Mouse (Mus musculus) myocyte (in vitro differentiated cells): ENCODE data around the gene H2-M5. TPM values are rescaled to one million over a fixed set of nuclear protein-coding genes. Genes with fewer than 3 reads are reported as not detected.
A peak's percentile ranks its signal among the peaks of the same experiment; 100 is the strongest.

ENCODE experiments used
- H3K27me3 ChIP-seq: one replicate; pipeline ENCODE4 v1.6.1; 2011; ENCODE audit not compliant: control insufficient read depth, insufficient read depth, insufficient read length
- H3K36me3 ChIP-seq: one replicate; pipeline ENCODE4 v1.6.1; 2011; ENCODE audit not compliant: control insufficient read depth, insufficient read depth
- H3K4me2 ChIP-seq: one replicate; pipeline ENCODE4 v1.6.1; 2011; ENCODE audit warnings: low read depth, control low read depth
- H3K4me3 ChIP-seq: one replicate; pipeline ENCODE4 v1.5.1; 2011; ENCODE audit warnings: mild to moderate bottlenecking, control low read depth, moderate library complexity
- H3K79me2 ChIP-seq: one replicate; pipeline ENCODE4 v1.6.1; 2011; ENCODE audit not compliant: control insufficient read depth, insufficient read depth
- H3ac ChIP-seq: one replicate; pipeline ENCODE4 v1.6.1; 2011; ENCODE audit not compliant: control insufficient read depth, insufficient read length
- CEBPB ChIP-seq: IDR thresholded peaks from 2 replicates; pipeline ENCODE4 v1.6.1; 2011; ENCODE audit warnings: mild to moderate bottlenecking, moderate library complexity; ENCODE audit not compliant: poor library complexity, insufficient read depth, severe bottlenecking
- E2F4 ChIP-seq: IDR thresholded peaks from one replicate; pipeline ENCODE4 v1.6.1; 2011; ENCODE audit warnings: mild to moderate bottlenecking, control low read depth, moderate library complexity; ENCODE audit not compliant: insufficient read depth
- MAX ChIP-seq: IDR thresholded peaks from one replicate; pipeline ENCODE4 v1.6.1; 2011; ENCODE audit warnings: low read depth, mild to moderate bottlenecking, control low read depth
- MYOD1 ChIP-seq, 3 experiments: IDR thresholded peaks; one replicate each; pipeline ENCODE4 v1.6.1; 2011; ENCODE audit warnings: control low read depth in 2 of 3, low read depth in 2 of 3, mild to moderate bottlenecking in 2 of 3, moderate library complexity in 1 of 3; ENCODE audit not compliant: insufficient read length in 2 of 3, control insufficient read depth in 1 of 3
- MYOG ChIP-seq, 3 experiments: IDR thresholded peaks; one replicate each; pipeline ENCODE4 v1.6.1; 2011; ENCODE audit warnings: control low read depth in 2 of 3, low read depth in 2 of 3, mild to moderate bottlenecking in 2 of 3; ENCODE audit not compliant: insufficient read length in 2 of 3, control insufficient read depth in 1 of 3, insufficient read depth in 1 of 3
- POLR2A ChIP-seq: IDR thresholded peaks from one replicate; pipeline ENCODE4 v1.6.1; 2011; ENCODE audit warnings: low read depth, mild to moderate bottlenecking, control low read depth, moderate library complexity; ENCODE audit not compliant: insufficient read length
- POLR2AphosphoS2 ChIP-seq: IDR thresholded peaks from one replicate; pipeline ENCODE4 v1.6.1; 2011; ENCODE audit warnings: low read depth, control low read depth; ENCODE audit not compliant: insufficient read length
- REST ChIP-seq: IDR thresholded peaks from one replicate; pipeline ENCODE4 v1.6.1; 2011; ENCODE audit warnings: mild to moderate bottlenecking, control low read depth, moderate library complexity; ENCODE audit not compliant: insufficient read depth, insufficient read length
- SRF ChIP-seq: IDR thresholded peaks from one replicate; pipeline ENCODE4 v1.6.1; 2011; ENCODE audit warnings: low read depth; ENCODE audit not compliant: control insufficient read depth, insufficient read length
- TCF12 ChIP-seq: IDR thresholded peaks from one replicate; pipeline ENCODE4 v1.6.1; 2011; ENCODE audit warnings: mild to moderate bottlenecking, control low read depth; ENCODE audit not compliant: poor library complexity, insufficient read depth, severe bottlenecking
- TCF3 ChIP-seq: IDR thresholded peaks from one replicate; pipeline ENCODE4 v1.6.1; 2011; ENCODE audit warnings: low read depth, control low read depth; ENCODE audit not compliant: insufficient read length
- USF1 ChIP-seq: IDR thresholded peaks from one replicate; pipeline ENCODE4 v1.6.1; 2011; ENCODE audit warnings: low read depth, mild to moderate bottlenecking, control low read depth, moderate library complexity
- polyA plus RNA-seq: library from polyadenylated mRNA; unstranded; fragments of >200 nt; fragmentation: generic; extraction: Trizol; gene quantifications from one replicate; pipeline ENCODE4 v1.2.1, GENCODE M21; 2012; ENCODE audit warnings: missing spikeins

H2-M5 gene
- 0.07 TPM for polyA plus RNA-seq

DNA sequence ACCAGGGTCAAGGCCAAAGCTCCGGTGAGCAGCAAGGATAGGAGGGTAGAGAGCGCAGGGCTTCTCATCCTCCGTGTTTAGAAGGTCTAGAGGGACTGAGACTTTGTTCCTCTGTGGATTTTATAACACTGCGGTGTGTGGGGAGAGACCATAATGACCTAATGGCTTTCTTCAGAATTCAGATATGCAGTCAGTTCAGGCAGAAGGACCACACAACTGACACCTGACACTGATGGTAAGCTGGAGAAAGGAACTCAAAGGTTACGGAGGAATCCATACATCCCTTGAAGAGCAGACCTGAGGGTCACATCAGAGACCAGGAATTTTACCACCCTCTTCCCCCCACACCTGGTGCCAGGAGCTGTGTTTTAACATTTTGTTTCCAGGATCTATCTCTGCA lies at the start of gene H2-M5:
Gene H2-M5, minus strand, starts transcription at position 101 of the 400 bp plus-strand sequence.
- Histone ChIP-seq H3K4me2 (no peak within 1 kb of the TSS), H3K27me3 (peaks cover 33% of the 10 kb centered on the region), H3K4me3 (no peak within 1 kb of the TSS), H3K36me3 (no peaks in the 10 kb centered on the region), H3ac (no peak within 1 kb of the TSS), H3K79me2 (no peaks in the 10 kb centered on the region)
- TF ChIP-seq TCF12 (no peak), MYOD1 (IDR thresholded peaks at IDR 0.05; ENCODE audit: control insufficient read depth in 1 of 3, insufficient read length in 2 of 3, low read depth in 2 of 3) (no peak), TCF3 (no peak), POLR2A (no peak), USF1 (no peak), MAX (no peak), POLR2AphosphoS2 (no peak), E2F4 (no peak), REST (no peak), MYOG (IDR thresholded peaks at IDR 0.05; ENCODE audit: control insufficient read depth in 1 of 3, insufficient read depth in 1 of 3, insufficient read length in 2 of 3, low read depth in 2 of 3) (no peak), SRF (no peak), CEBPB (no peak)

DNA sequence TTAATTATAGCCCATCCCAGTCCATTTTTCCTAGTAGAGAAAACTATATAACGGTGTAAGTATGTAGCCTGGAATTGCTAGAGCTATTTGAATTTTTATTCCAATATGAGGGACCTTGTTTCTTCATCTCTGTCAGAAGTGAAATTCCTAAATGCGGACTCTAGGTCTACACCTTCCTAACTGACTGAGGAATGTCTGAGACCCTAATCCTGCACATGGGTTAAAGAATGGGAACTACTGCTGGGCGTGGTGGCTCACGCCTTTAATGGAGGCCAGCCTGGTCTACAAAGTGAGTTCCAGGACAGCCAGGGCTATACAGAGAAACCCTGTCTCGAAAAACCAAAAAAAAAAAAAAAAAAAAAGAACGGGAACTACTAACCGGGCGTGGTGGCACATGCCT lies 39.8 kb upstream of the H2-M5 start:
- no peak for TF ChIP-seq POLR2AphosphoS2
- no peak for TF ChIP-seq SRF
- TF ChIP-seq POLR2A = no peak
- TF ChIP-seq TCF12 = no peak
- TF ChIP-seq E2F4 = no peak
- TF ChIP-seq CEBPB = no peak
- no peak for TF ChIP-seq USF1
- TF ChIP-seq MYOD1 (IDR thresholded peaks at IDR 0.05; ENCODE audit: control insufficient read depth in 1 of 3, insufficient read length in 2 of 3, low read depth in 2 of 3) = no peak
- TF ChIP-seq TCF3 = no peak
- TF ChIP-seq MAX = no peak
- TF ChIP-seq MYOG (IDR thresholded peaks at IDR 0.05; ENCODE audit: control insufficient read depth in 1 of 3, insufficient read depth in 1 of 3, insufficient read length in 2 of 3, low read depth in 2 of 3) = no peak
- no peak for TF ChIP-seq REST
- Histone ChIP-seq H3K27me3 (no peaks in the 10 kb centered on the region), H3K4me2 (peak overlapping the region; percentile 48), H3K36me3 (peaks cover 5% of the 10 kb centered on the region), H3K79me2 (no peaks in the 10 kb centered on the region), H3K4me3 (peak overlapping the region; percentile 24), H3ac (no peak overlapping the region)

DNA sequence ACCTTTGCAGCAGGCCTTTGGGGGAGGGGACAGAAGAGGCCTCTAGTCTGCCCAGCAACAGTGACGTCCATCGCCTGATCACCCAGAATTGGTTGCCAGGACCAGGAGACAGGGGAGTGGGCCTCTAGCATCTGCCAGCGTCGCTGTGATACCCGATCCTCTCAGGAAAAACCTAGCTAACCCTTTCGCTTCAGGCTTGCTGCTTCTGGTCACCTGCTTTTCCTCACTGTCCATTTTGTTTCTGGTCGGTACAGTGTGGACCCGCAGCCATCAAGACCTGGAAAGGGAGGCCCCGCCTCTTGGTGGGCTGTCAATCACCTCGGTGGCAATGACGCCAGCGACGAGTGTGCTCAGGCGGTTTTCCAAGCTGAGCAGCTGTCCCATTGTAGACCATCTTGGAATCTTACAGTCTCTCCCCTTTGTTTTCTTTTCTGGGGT lies 39.4 kb upstream of the H2-M5 start:
- Histone ChIP-seq H3K36me3 (peaks cover 5% of the 10 kb centered on the region), H3K4me3 (peak overlapping the region; percentile 24), H3ac (no peak overlapping the region), H3K4me2 (peak overlapping the region; percentile 48), H3K27me3 (no peaks in the 10 kb centered on the region), H3K79me2 (no peaks in the 10 kb centered on the region)
- TF ChIP-seq TCF3 (no peak), REST (no peak), E2F4 (no peak), MYOD1 (IDR thresholded peaks at IDR 0.05; ENCODE audit: control insufficient read depth in 1 of 3, insufficient read length in 2 of 3, low read depth in 2 of 3) (peak in 1 of 3 experiments; percentile 68), POLR2A (no peak), MAX (no peak), POLR2AphosphoS2 (no peak), USF1 (no peak), TCF12 (peak; percentile 28), SRF (no peak), MYOG (IDR thresholded peaks at IDR 0.05; ENCODE audit: control insufficient read depth in 1 of 3, insufficient read depth in 1 of 3, insufficient read length in 2 of 3, low read depth in 2 of 3) (peak; percentile 35 to 77 (median 63)), CEBPB (no peak)

- Histone ChIP-seq H3K4me2 (peak overlapping the region; percentile 48), H3K36me3 (peaks cover 5% of the 10 kb centered on the region), H3K79me2 (no peaks in the 10 kb centered on the region), H3K4me3 (peak overlapping the region; percentile 24), H3K27me3 (no peaks in the 10 kb centered on the region), H3ac (no peak overlapping the region)
- TF ChIP-seq E2F4 (no peak), TCF3 (no peak), SRF (no peak), USF1 (no peak), POLR2AphosphoS2 (no peak), REST (no peak), MYOD1 (IDR thresholded peaks at IDR 0.05; ENCODE audit: control insufficient read depth in 1 of 3, insufficient read length in 2 of 3, low read depth in 2 of 3) (no peak), CEBPB (no peak)
Observed at GRCm38 (mm10) chr17:37028212-37028611, 38.9 kb upstream of the H2-M5 start.

- Histone ChIP-seq H3K27me3 (no peaks in the 10 kb centered on the region), H3K79me2 (no peaks in the 10 kb centered on the region), H3K4me2 (no peak overlapping the region), H3K4me3 (no peak overlapping the region), H3K36me3 (peaks cover under 1% of the 10 kb centered on the region), H3ac (no peak overlapping the region)
- no peak for TF ChIP-seq TCF3
- no peak for TF ChIP-seq REST
- no peak for TF ChIP-seq POLR2A
- TF ChIP-seq TCF12 = no peak
- no peak for TF ChIP-seq CEBPB
- TF ChIP-seq E2F4 = no peak
Observed at GRCm38 (mm10) chr17:37027486-37027885, 38.1 kb upstream of the H2-M5 start.
